Mouse (Mus musculus): ENCODE measurements around the gene Asic2.

DNA sequence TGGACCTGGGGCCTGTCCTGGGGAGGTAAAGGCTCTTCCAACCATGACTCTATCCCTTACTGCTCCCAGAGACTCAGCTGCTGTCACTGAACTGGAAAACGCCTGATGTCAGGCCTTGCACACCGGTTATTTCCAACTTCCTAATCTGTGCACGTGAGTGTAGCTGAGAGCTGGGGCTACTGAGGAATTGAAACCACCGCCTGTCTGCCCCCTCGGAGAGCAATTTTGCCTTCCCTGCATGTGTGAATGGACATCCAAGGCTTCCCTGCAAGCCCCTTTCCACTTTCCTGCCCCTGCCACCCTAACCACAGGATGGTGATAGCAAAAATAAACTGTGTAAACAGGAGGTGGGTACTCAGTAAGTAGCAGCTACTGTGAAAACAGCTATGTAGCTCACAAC lies 5.4 kb upstream of the Asic2 start:
- TF ChIP-seq CTCF (IDR thresholded peaks at IDR 0.05; ENCODE audit: borderline replicate concordance, insufficient read depth, low read length) = no peak
- no peak for TF ChIP-seq POLR2A (IDR thresholded peaks at IDR 0.05; ENCODE audit: low read depth, low read length)

Measured in embryonic fibroblast, embryonic 13.5 days (primary cell).